8 mouse cellular contexts compared by ENCODE assay signal in genomic region chr11:90417921-90418320, GRCm38 (mm10). TPM values are rescaled to one million over a fixed set of nuclear protein-coding genes. Genes with fewer than 3 reads are reported as not detected.
DNase-seq lines count a peak whose midpoint lies in the region; ATAC-seq and TF ChIP-seq lines count a peak whose summit lies in the region.

No protein-coding gene starts in this region.

- H3K4me3 ChIP-seq in forebrain, embryonic 12.5 days (replicated peaks), result peak overlapping the region; percentile 25
- peak overlapping the region; percentile 29 for H3K4me3 ChIP-seq in heart, postnatal 0 days (ENCODE audit: low read depth, low read length)
- H3K4me3 ChIP-seq in liver, embryonic 14.5 days (ENCODE audit: insufficient read depth in 1 of 2, low read depth in 2 of 2, low read length in 2 of 2), result peak overlapping the region in 1 of 2 experiments; percentile 19; a peak in 1 of 4 replicates
- H3K4me3 ChIP-seq in neural tube, embryonic 13.5 days, result peak overlapping the region; percentile 35

- H3K9me3 ChIP-seq in forebrain, embryonic 12.5 days, result no peaks in the 10 kb centered on the region
- H3K9me3 ChIP-seq in heart, postnatal 0 days (replicated peaks; ENCODE audit: control insufficient read depth, low read length), result no peaks in the 10 kb centered on the region
- H3K9me3 ChIP-seq in liver, embryonic 14.5 days (ENCODE audit: control insufficient read depth, low read length), result no peaks in the 10 kb centered on the region
- no peaks in the 10 kb centered on the region for H3K9me3 ChIP-seq in neural tube, embryonic 13.5 days

- no peak for TF ChIP-seq CTCF in heart, postnatal 0 days (IDR thresholded peaks at IDR 0.05; ENCODE audit: low read depth)
- TF ChIP-seq CTCF in liver, embryonic 14.5 days (IDR thresholded peaks at IDR 0.05; ENCODE audit: low read depth), result no peak

- TF ChIP-seq EP300 in heart, postnatal 0 days (IDR thresholded peaks at IDR 0.05; ENCODE audit: low read depth), result 0 out of 2 replicates have a peak, but pooled peaks have one; percentile 58
- no peak for TF ChIP-seq EP300 in liver, embryonic 14.5 days (IDR thresholded peaks at IDR 0.05; ENCODE audit: low read depth)

- H3K36me3 ChIP-seq in forebrain, embryonic 12.5 days (replicated peaks), result no peaks in the 10 kb centered on the region
- H3K36me3 ChIP-seq in heart, postnatal 0 days (replicated peaks; ENCODE audit: control insufficient read depth, insufficient read depth, low read length), result no peaks in the 10 kb centered on the region
- H3K36me3 ChIP-seq in liver, embryonic 14.5 days (replicated peaks; ENCODE audit: control insufficient read depth, insufficient read depth, low read depth), result no peaks in the 10 kb centered on the region
- H3K36me3 ChIP-seq in neural tube, embryonic 13.5 days, result no peaks in the 10 kb centered on the region

- ATAC-seq in CD4-positive, CD25-positive, alpha-beta regulatory T cell, adult 4 months, result peak; percentile 94
- ATAC-seq in forebrain, embryonic 12.5 days (ENCODE audit: low FRiP score), result peak; percentile 99
- peak; percentile 100 for ATAC-seq in heart, postnatal 0 days (ENCODE audit: insufficient read depth, low read depth)
- ATAC-seq in liver, embryonic 14.5 days (ENCODE audit: insufficient read depth), result peak; percentile 91
- peak; percentile 99 for ATAC-seq in neural tube, embryonic 13.5 days (ENCODE audit: low read depth)

- WGBS in forebrain, embryonic 12.5 days, result under 1% methylated on average over 42 of the region's 42 CpGs
- WGBS in heart, postnatal 0 days, result under 1% methylated on average over 42 of the region's 42 CpGs
- under 1% methylated on average over 42 of the region's 42 CpGs for WGBS in liver, embryonic 14.5 days (ENCODE audit: insufficient replicate concordance)
- under 1% methylated on average over 42 of the region's 42 CpGs for WGBS in neural tube, embryonic 13.5 days

- no peak overlapping the region for H3K9ac ChIP-seq in forebrain, embryonic 12.5 days
- no peak overlapping the region for H3K9ac ChIP-seq in heart, postnatal 0 days (replicated peaks; ENCODE audit: low read depth, low read length)
- no peak overlapping the region for H3K9ac ChIP-seq in liver, embryonic 14.5 days (replicated peaks)
- H3K9ac ChIP-seq in neural tube, embryonic 13.5 days, result peak overlapping the region; percentile 64

- peak overlapping the region; percentile 54 for H3K4me2 ChIP-seq in forebrain, embryonic 12.5 days
- H3K4me2 ChIP-seq in heart, postnatal 0 days (ENCODE audit: low read depth, low read length), result peak overlapping the region; percentile 57
- H3K4me2 ChIP-seq in liver, embryonic 14.5 days (ENCODE audit: low read depth), result peak overlapping the region; percentile 33
- peak overlapping the region; percentile 72 for H3K4me2 ChIP-seq in neural tube, embryonic 13.5 days

- H3K27ac ChIP-seq in forebrain, embryonic 12.5 days, result no peak overlapping the region
- H3K27ac ChIP-seq in heart, postnatal 0 days (ENCODE audit: low read depth), result 0 out of 2 replicates have a peak overlapping the region, but pooled peaks have one; percentile 4
- H3K27ac ChIP-seq in liver, embryonic 14.5 days, result no peak overlapping the region
- no peak overlapping the region for H3K27ac ChIP-seq in neural tube, embryonic 13.5 days (replicated peaks)

- H3K27me3 ChIP-seq in forebrain, embryonic 12.5 days, result peaks cover 46% of the 10 kb centered on the region
- no peaks in the 10 kb centered on the region for H3K27me3 ChIP-seq in heart, postnatal 0 days (ENCODE audit: control insufficient read depth, insufficient read depth, low read length)
- H3K27me3 ChIP-seq in liver, embryonic 14.5 days (ENCODE audit: control insufficient read depth, insufficient read depth, low read length), result no peaks in the 10 kb centered on the region; the same call in none of the 2 replicates
- H3K27me3 ChIP-seq in neural tube, embryonic 13.5 days, result peaks cover 26% of the 10 kb centered on the region

- DNase-seq in c-Kit-positive CD71-positive TER-119-negative erythroid progenitor cells, embryonic 14.5 days (ENCODE audit: low read depth), result peak; percentile 51
- DNase-seq in heart, postnatal 0 days (ENCODE audit: low spot score), result peak; percentile 98
- peak; percentile 99 to 100 for DNase-seq in kidney, postnatal 36 days
- peak; percentile 51 to 58 (median 57) for DNase-seq in liver, embryonic 14.5 days (ENCODE audit: low read depth in 3 of 3, low spot score in 3 of 3)
- DNase-seq in telencephalon, adult 2 months (ENCODE audit: low read depth, low spot score), result peak; percentile 96

- H3K4me1 ChIP-seq in forebrain, embryonic 12.5 days, result 0 out of 2 replicates have a peak, but pooled peaks cover 3% of the 10 kb centered on the region
- 0 out of 2 replicates have a peak, but pooled peaks cover 5% of the 10 kb centered on the region for H3K4me1 ChIP-seq in heart, postnatal 0 days (ENCODE audit: control insufficient read depth, insufficient read depth)
- H3K4me1 ChIP-seq in liver, embryonic 14.5 days (replicated peaks; ENCODE audit: control insufficient read depth in 2 of 2, insufficient read depth in 2 of 2, low read length in 1 of 2), result 0 out of 4 replicates have a peak, but pooled peaks cover 0 to 3% of the 10 kb centered on the region in 2 experiments
- H3K4me1 ChIP-seq in neural tube, embryonic 13.5 days (replicated peaks), result peaks cover 13% of the 10 kb centered on the region

RNA-seq across cellular contexts. Expression of gene Hlf, which starts 27.2 kb away (rescaled TPM):
- polyA plus RNA-seq in CD4-positive, CD25-positive, alpha-beta regulatory T cell, adult 4 months (2017; shearing (Covaris generic)), result 1 to 10 TPM; 1.4 to 2.5 TPM
- polyA plus RNA-seq in forebrain, embryonic 12.5 days (2016; fragmentation: Nextera tagmentation; extraction: Ambion mirVana), result 2.2 and 3.3 TPM in 2 replicates
- total RNA-seq in heart, postnatal 0 days (2014; rRNA removed; ENCODE audit: low replicate concordance), result 5.4 and 7.6 TPM in 2 replicates
- 6.8 and 7.0 TPM in 2 replicates for polyA plus RNA-seq in heart, postnatal 0 days (2015; fragmentation: Nextera tagmentation; extraction: Ambion mirVana)
- polyA plus RNA-seq in liver, embryonic 14.5 days (2012; rRNA removed), result 2.5 and 2.7 TPM in 2 replicates
- 3.7 TPM in 2 replicates for polyA plus RNA-seq in liver, embryonic 14.5 days (2014; fragmentation: Nextera tagmentation; extraction: Ambion mirVana)
- 3.3 TPM in 2 replicates for polyA plus RNA-seq in neural tube, embryonic 13.5 days (2015; fragmentation: Nextera tagmentation; extraction: Ambion mirVana)
